Mouse (Mus musculus) olfactory bulb, adult 2 months (tissue): ENCODE data around the gene Gm11639.

Experiments
- CTCF ChIP-seq: fragments of 200-500 bp; IDR thresholded peaks from 2 replicates; pipeline ENCODE4 v1.5.1; 2012; ENCODE audit warnings: low read depth, mild to moderate bottlenecking, low read length, moderate library complexity; ENCODE audit not compliant: insufficient read depth
- POLR2A ChIP-seq: fragments of 200-500 bp; IDR thresholded peaks from 2 replicates; pipeline ENCODE4 v1.6.1; 2012; ENCODE audit warnings: mild to moderate bottlenecking, low read depth, low read length, moderate library complexity; ENCODE audit not compliant: insufficient read depth

DNA sequence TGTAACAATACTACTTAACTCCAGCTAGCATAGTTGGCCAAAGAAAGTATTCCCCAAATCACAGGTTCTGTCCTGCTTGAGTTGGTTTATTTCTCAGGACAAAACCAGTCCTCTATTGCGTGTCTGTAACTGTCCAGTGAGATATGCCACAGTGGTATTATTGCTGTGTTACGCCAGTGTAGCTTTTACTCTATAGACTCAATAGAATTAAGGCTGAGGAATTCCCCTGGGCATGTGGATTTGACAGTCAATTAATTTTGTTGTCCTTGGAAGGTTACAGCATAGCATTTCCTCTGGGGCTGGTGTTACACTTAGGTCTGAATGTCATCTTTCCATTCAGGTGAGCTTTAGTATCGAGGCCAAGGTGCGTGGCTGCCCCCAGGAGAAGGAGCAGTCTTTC lies 42.3 kb upstream of the Gm11639 start:
- no peak for TF ChIP-seq POLR2A
- TF ChIP-seq CTCF = no peak
